Mouse (Mus musculus): ENCODE data around the gene Ralbp1. TPM values are rescaled to one million over a fixed set of nuclear protein-coding genes. Genes with fewer than 3 reads are reported as not detected.

Gene Ralbp1
- polyA plus RNA-seq, 1 experiment from 2014 or later = 155 TPM

DNA sequence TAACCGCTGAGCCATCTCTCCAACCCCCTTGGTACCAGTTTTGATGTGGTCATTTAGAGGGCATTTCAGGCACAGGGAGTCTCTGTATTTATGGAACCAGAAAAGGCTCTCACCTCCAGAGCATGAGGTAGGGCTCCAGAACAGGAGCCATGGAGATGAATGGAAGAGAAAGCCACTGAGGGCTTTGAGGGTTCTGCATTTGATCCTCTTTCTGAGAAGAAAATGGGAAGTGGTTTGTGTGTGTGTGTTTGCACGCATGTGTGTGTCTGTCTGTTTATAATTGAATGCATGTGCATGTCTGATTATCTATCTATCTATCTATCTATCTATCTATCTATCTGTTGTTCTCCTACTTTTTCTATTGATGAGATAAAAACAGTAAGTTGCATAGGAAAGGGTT is 26.6 kb upstream of the Ralbp1 start:
- peaks cover 3% of the 10 kb centered on the region for H3K4me1 ChIP-seq (ENCODE audit: insufficient read depth, low read depth, low read length)
- 95% methylated on average over 2 of the region's 2 CpGs for WGBS
- ATAC-seq = no peak
- no peaks in the 10 kb centered on the region for H3K27me3 ChIP-seq (replicated peaks; ENCODE audit: insufficient read depth, low read length)
- no peaks in the 10 kb centered on the region for H3K36me3 ChIP-seq (ENCODE audit: insufficient read depth, low read length)
- TF ChIP-seq CTCF (IDR thresholded peaks at IDR 0.05) (no peak), EP300 (IDR thresholded peaks at IDR 0.05) (no peak)
- no peak overlapping the region for H3K4me3 ChIP-seq (ENCODE audit: low read depth, low read length)
- no peak overlapping the region for H3K4me2 ChIP-seq (replicated peaks; ENCODE audit: low read depth, low read length)
- no peak overlapping the region for H3K9ac ChIP-seq (replicated peaks; ENCODE audit: low read depth)
- peak overlapping the region; percentile 78; the same call in 1 of the 2 replicates for H3K27ac ChIP-seq (ENCODE audit: low read length)
- no peaks in the 10 kb centered on the region for H3K9me3 ChIP-seq (ENCODE audit: low read length)
- DNase-seq (ENCODE audit: low spot score) = no peak

DNA sequence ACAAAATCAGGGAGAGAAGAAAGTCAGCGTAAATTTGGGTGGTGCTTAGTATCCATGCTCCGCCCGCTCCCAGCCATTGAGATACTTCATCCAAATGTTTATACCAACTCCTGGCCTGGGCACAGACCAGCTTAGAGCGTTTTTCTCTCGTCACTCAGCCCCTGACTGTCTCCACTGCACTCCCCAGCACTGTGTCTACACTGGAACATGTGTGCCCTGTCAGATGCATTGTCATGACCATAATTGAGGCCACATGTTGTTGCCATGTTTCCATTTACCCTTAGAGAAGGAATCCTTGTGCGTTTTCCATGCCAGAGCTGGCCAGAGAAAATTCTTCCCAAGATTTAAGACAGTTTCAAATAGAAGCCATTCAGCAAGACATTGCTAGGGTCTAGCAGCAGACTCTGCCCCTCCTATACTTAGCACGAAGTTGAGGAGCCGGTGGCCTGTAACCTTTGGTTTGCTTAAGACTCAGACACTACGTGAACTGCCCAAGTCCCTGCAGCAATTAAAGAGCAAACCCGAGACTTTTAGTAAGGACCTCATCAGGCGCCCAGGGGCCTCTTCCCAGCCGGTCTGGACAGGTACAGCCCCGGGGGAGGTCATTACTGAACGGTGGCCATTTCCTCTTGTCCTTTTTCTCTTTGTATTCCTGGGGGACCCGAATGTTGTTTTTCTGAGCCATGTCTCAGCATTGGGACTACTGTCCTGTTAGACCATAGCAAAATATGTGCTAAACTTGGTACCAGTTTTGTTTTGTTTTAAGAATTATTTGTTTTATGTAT is 25.9 kb upstream of the Ralbp1 start:
- H3K4me3 ChIP-seq (ENCODE audit: low read depth, low read length) = no peak overlapping the region
- no peaks in the 10 kb centered on the region for H3K36me3 ChIP-seq (ENCODE audit: insufficient read depth, low read length)
- TF ChIP-seq EP300 (IDR thresholded peaks at IDR 0.05) (no peak), CTCF (IDR thresholded peaks at IDR 0.05) (no peak)
- no peak for ATAC-seq
- whole genome bisulfite sequencing = 74% methylated on average over 15 of the region's 15 CpGs
- no peak for DNase-seq (ENCODE audit: low spot score)
- peaks cover 6% of the 10 kb centered on the region for H3K4me1 ChIP-seq (ENCODE audit: insufficient read depth, low read depth, low read length)
- H3K9ac ChIP-seq (replicated peaks; ENCODE audit: low read depth) = no peak overlapping the region
- H3K9me3 ChIP-seq (ENCODE audit: low read length) = no peaks in the 10 kb centered on the region
- no peaks in the 10 kb centered on the region for H3K27me3 ChIP-seq (replicated peaks; ENCODE audit: insufficient read depth, low read length)
- no peak overlapping the region for H3K4me2 ChIP-seq (replicated peaks; ENCODE audit: low read depth, low read length)
- no peak overlapping the region for H3K27ac ChIP-seq (ENCODE audit: low read length)

DNA sequence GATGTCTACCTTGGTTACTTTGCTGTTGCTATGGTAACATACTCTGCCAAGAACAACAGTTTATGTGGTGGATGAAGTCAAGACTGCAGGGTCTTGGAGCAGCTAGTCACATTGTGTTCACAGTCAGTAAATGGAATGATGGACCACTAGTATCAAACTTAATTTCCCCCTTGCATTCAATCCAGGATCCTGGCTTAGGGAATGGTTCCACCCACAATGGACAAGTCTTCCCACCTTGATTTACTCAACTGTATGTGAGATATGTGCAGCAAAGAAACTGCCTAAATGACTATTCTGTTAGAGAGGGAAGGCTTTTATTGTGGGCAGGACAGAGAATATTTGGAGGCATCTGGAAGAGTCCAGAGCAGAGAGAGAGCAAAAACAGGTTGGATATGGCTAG is 22.7 kb upstream of the Ralbp1 start:
- Histone ChIP-seq H3K4me1 (ENCODE audit: insufficient read depth, low read depth, low read length) (peaks cover 3% of the 10 kb centered on the region; the same call in 1 of the 2 replicates), H3K4me3 (ENCODE audit: low read depth, low read length) (no peak overlapping the region), H3K4me2 (replicated peaks; ENCODE audit: low read depth, low read length) (no peak overlapping the region), H3K36me3 (ENCODE audit: insufficient read depth, low read length) (no peaks in the 10 kb centered on the region), H3K27me3 (replicated peaks; ENCODE audit: insufficient read depth, low read length) (no peaks in the 10 kb centered on the region), H3K9me3 (ENCODE audit: low read length) (no peaks in the 10 kb centered on the region), H3K27ac (ENCODE audit: low read length) (no peak overlapping the region), H3K9ac (replicated peaks; ENCODE audit: low read depth) (no peak overlapping the region)
- TF ChIP-seq CTCF (IDR thresholded peaks at IDR 0.05) (no peak), EP300 (IDR thresholded peaks at IDR 0.05) (no peak)
- no peak for DNase-seq (ENCODE audit: low spot score)
- ATAC-seq = no peak

DNA sequence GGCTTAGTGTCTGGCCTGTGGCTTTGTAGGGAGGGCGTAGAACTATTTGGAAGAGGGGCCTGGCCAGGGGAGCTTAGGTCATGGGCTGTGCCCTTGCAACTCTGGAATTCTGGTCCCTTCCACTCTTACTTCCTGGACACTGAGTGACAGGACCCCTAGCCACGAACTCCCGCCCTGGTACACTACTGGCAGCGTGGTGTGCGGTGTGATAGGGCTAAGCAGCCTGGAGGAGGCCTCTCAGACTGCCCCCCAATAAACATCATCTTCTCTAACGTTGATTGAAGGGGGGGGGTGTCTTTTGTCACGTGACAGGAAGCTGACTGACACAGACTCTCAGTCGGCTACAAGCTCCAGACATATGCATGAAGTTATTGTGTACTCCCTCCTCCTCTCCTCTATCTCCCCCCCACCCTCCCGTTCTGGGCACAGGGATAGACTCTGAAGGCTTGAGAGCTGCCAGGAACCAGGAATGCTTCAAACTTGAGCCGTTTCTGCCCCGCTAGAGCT is 21.4 kb upstream of the Ralbp1 start:
- Histone ChIP-seq H3K36me3 (ENCODE audit: insufficient read depth, low read length) (no peaks in the 10 kb centered on the region), H3K4me3 (ENCODE audit: low read depth, low read length) (no peak overlapping the region)

DNA sequence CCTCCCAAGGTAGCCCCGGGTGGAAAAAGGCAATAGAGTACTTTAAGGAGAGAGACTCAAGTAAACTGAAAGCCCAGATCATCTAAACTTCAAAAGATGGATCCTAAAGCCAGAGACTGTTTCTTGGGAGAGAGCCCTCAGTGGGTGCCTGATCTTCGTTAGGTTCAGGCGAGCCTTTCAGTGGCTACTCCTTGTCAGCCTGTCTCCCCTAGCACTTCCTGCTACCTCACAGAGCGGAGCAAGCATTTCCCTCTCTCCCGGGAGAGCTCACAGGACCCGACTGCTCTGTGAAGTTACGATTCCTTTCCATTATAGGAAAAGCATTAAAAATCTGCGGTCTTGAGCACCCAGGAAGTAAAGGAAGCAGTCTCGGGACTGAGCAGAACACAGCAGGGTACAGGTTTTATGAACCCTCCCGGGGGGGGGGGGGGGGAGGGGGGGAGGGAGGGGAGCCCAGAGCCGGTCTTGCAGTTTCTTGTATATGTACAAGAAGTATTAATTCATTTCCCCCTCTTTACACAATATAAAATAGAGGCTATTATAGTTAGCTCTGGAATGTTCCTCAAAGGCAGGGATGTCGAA is 20.8 kb upstream of the Ralbp1 start:
- no peaks in the 10 kb centered on the region for H3K9me3 ChIP-seq (ENCODE audit: low read length)
- H3K4me3 ChIP-seq (ENCODE audit: low read depth, low read length) = no peak overlapping the region
- no peaks in the 10 kb centered on the region for H3K36me3 ChIP-seq (ENCODE audit: insufficient read depth, low read length)
- H3K4me1 ChIP-seq (ENCODE audit: insufficient read depth, low read depth, low read length) = peaks cover 3% of the 10 kb centered on the region; the same call in 1 of the 2 replicates
- peak overlapping the region; percentile 37 for H3K4me2 ChIP-seq (replicated peaks; ENCODE audit: low read depth, low read length)
- TF ChIP-seq CTCF (IDR thresholded peaks at IDR 0.05) = no peak
- TF ChIP-seq EP300 (IDR thresholded peaks at IDR 0.05) = no peak
- DNase-seq (ENCODE audit: low spot score) = peak; percentile 26
- H3K27ac ChIP-seq (ENCODE audit: low read length) = peak overlapping the region; percentile 68
- 17% methylated on average over 11 of the region's 12 CpGs for WGBS
- no peak overlapping the region for H3K9ac ChIP-seq (replicated peaks; ENCODE audit: low read depth)
- peak; percentile 42 for ATAC-seq
- H3K27me3 ChIP-seq (replicated peaks; ENCODE audit: insufficient read depth, low read length) = no peaks in the 10 kb centered on the region

More for the DNA sequence above, 21.4 kb upstream of the Ralbp1 start:
- peak overlapping the region; percentile 68 for H3K27ac ChIP-seq (ENCODE audit: low read length)
- no peaks in the 10 kb centered on the region for H3K9me3 ChIP-seq (ENCODE audit: low read length)
- H3K9ac ChIP-seq (replicated peaks; ENCODE audit: low read depth) = no peak overlapping the region
- WGBS = 28% methylated on average over 11 of the region's 11 CpGs
- TF ChIP-seq EP300 (IDR thresholded peaks at IDR 0.05) = no peak
- no peak for TF ChIP-seq CTCF (IDR thresholded peaks at IDR 0.05)
- ATAC-seq (peak; percentile 84), DNase-seq (ENCODE audit: low spot score) (peak; percentile 79)
- H3K4me2 ChIP-seq (replicated peaks; ENCODE audit: low read depth, low read length) = peak overlapping the region; percentile 37
- H3K4me1 ChIP-seq (ENCODE audit: insufficient read depth, low read depth, low read length) = peaks cover 3% of the 10 kb centered on the region; the same call in 1 of the 2 replicates
- H3K27me3 ChIP-seq (replicated peaks; ENCODE audit: insufficient read depth, low read length) = no peaks in the 10 kb centered on the region

DNA sequence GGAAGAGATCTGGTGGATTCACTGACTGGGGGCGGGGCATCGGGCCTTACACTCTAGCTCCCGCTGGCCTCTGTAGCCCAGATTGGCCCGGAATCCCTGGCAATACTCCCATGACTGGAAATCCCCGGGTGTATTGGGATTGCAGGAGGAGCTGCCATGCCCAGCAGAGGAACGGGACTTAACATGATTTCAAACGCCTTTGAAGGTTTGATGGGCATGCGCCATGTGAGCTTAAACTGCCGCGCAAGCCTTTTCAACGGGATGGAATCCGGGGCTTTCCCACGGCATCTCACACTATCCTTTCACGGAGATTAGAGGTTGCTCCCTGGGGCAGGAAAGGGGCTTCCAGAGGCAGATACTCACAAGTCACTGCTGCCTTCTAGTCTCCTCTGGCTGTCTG is 19.6 kb upstream of the Ralbp1 start:
- 84% methylated on average over 14 of the region's 14 CpGs for WGBS
- Histone ChIP-seq H3K27ac (ENCODE audit: low read length) (no peak overlapping the region), H3K4me1 (ENCODE audit: insufficient read depth, low read depth, low read length) (peaks cover 3% of the 10 kb centered on the region; the same call in 1 of the 2 replicates), H3K27me3 (replicated peaks; ENCODE audit: insufficient read depth, low read length) (no peaks in the 10 kb centered on the region), H3K36me3 (ENCODE audit: insufficient read depth, low read length) (no peaks in the 10 kb centered on the region), H3K4me3 (ENCODE audit: low read depth, low read length) (no peak overlapping the region), H3K9ac (replicated peaks; ENCODE audit: low read depth) (no peak overlapping the region), H3K4me2 (replicated peaks; ENCODE audit: low read depth, low read length) (no peak overlapping the region), H3K9me3 (ENCODE audit: low read length) (no peaks in the 10 kb centered on the region)
- TF ChIP-seq EP300 (IDR thresholded peaks at IDR 0.05) (no peak), CTCF (IDR thresholded peaks at IDR 0.05) (no peak)
- ATAC-seq (no peak), DNase-seq (ENCODE audit: low spot score) (no peak)
